Mouse (Mus musculus) midbrain, embryonic 15.5 days (tissue): ENCODE results near the gene Abcd4. TPM values are rescaled to one million over a fixed set of nuclear protein-coding genes. Genes with fewer than 3 reads are reported as not detected.

ENCODE experiments used
- ATAC-seq: fragments of 200-750 bp; cut with Nextera tagmentation; replicated peaks from 2 replicates; pipeline ENCODE4 v1.8.0; 2017; ENCODE audit warnings: moderate TSS enrichment
- H3K27ac ChIP-seq: fragments of 300-500 bp; sonication (generic); 2 replicates; pipeline ENCODE4 v1.5.1; 2015; ENCODE audit warnings: mild to moderate bottlenecking, inconsistent platforms
- H3K27me3 ChIP-seq: fragments of 300-500 bp; sonication (generic); replicated peaks from 2 replicates; pipeline ENCODE4 v1.6.1; 2015; ENCODE audit warnings: inconsistent platforms
- H3K36me3 ChIP-seq: fragments of 300-500 bp; sonication (generic); replicated peaks from 2 replicates; pipeline ENCODE4 v1.6.1; 2015; ENCODE audit warnings: inconsistent platforms
- H3K4me1 ChIP-seq: fragments of 300-500 bp; sonication (generic); 2 replicates; pipeline ENCODE4 v1.6.1; 2015; ENCODE audit warnings: inconsistent platforms
- H3K4me2 ChIP-seq: fragments of 300-500 bp; sonication (generic); 2 replicates; pipeline ENCODE4 v1.6.1; 2015; ENCODE audit warnings: inconsistent platforms, mild to moderate bottlenecking, moderate library complexity
- H3K4me3 ChIP-seq: fragments of 300-500 bp; sonication (generic); 2 replicates; pipeline ENCODE4 v1.5.1; 2015; ENCODE audit warnings: mild to moderate bottlenecking, inconsistent platforms
- H3K9ac ChIP-seq: fragments of 300-500 bp; sonication (generic); 2 replicates; pipeline ENCODE4 v1.6.1; 2015; ENCODE audit warnings: mild to moderate bottlenecking, inconsistent platforms
- H3K9me3 ChIP-seq: fragments of 300-500 bp; sonication (generic); 2 replicates; pipeline ENCODE4 v1.6.1; 2016; ENCODE audit warnings: inconsistent platforms
- WGBS: fragments of 180-500 bp; shearing (Covaris S2); methylation state at CpG from one replicate; pipeline ENCODE4 v1.1.7; 2015; ENCODE audit warnings: mixed read lengths; 5-methylcytosine and 5-hydroxymethylcytosine counted together
- polyA plus RNA-seq: library from polyadenylated mRNA; unstranded; fragments of >200 nt; fragmentation: Nextera tagmentation; extraction: Ambion mirVana; gene quantifications from 2 replicates; pipeline ENCODE4 v1.2.1, GENCODE M21; 2015

Abcd4 gene
- polyA plus RNA-seq, 1 experiment from 2014 or later = 15.6 TPM

DNA sequence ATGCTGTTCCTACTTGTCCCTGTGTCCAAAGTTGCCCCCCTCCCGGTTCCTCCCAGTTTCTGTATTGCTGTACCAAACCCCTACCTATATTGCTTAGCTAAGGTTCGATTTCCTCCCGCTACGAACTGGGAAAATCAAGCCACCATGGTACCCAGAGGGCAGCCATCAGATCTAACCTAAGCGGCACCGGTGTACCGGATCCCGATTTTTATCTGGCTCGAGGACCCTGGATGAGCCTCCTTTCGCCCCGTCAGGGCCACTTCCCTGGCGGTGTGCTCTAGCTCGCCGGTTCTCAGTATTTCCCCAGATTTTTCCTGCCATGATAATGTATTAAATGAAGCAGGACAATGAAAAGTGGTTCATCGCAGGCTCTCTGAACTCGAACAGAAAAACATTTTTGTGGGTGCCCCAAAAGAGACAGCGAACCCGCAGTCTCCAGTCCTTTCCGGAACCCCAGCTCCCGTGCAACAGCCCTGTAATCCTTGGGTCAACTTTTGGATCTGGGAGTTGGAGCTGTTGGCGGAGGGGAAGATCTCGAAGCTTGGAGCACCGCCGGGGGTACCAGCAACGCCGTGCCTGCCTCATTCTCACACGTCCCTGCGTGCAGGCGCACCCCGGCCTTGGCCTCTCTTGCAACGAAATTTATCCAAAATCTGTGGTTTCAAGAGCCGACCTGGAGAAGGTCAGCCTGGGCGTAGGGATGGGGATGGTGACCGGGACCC is 46.4 kb downstream of the Abcd4 start:
- no peak for ATAC-seq
- Histone ChIP-seq H3K9me3 (no peaks in the 10 kb centered on the region), H3K9ac (no peak overlapping the region), H3K27ac (no peak overlapping the region), H3K4me2 (no peak overlapping the region; the same call in 1 of the 2 replicates), H3K27me3 (peaks cover 79% of the 10 kb centered on the region), H3K36me3 (no peaks in the 10 kb centered on the region), H3K4me1 (peaks cover 24% of the 10 kb centered on the region; the same call in 1 of the 2 replicates), H3K4me3 (0 out of 2 replicates have a peak overlapping the region, but pooled peaks have one; percentile 10)
- WGBS = 2% methylated on average over 34 of the region's 34 CpGs

DNA sequence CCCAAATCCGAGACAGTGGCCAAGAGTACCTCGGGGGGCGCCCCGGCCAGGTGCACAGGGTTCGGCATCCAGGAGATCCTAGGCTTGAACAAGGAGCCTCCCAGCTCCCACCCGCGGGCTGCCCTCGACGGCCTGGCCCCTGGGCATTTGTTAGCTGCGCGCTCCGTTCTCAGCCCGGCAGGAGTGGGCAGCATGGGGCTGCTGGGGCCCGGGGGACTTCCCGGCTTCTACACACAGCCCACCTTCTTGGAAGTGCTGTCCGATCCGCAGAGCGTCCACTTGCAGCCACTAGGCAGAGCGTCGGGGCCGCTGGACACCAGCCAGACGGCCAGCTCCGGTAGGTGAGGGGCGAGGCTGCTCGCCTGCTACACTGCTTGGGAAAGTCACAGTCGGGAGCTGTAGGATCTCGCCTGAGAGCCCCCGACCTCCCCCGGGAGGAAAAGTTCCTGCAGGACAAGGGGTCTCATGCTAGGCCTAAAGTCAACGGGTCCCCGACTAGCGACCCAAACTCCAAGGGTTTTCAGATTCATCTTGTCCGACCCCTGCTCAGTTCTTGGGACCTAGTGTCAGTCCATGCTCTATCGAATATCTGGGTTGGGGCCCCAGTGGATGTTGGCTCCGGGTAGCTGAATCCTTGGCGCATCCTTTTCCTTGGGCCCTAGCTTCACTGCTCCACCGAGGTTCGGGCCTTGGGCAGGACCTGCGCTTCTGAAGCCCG is 47.1 kb downstream of the Abcd4 start:
- ATAC-seq = no peak; the same call in 1 of the 2 replicates
- peaks cover 79% of the 10 kb centered on the region for H3K27me3 ChIP-seq
- 1% methylated on average over 40 of the region's 40 CpGs for WGBS
- peaks cover 24% of the 10 kb centered on the region; the same call in 1 of the 2 replicates for H3K4me1 ChIP-seq
- peak overlapping the region; percentile 21; the same call in 1 of the 2 replicates for H3K4me2 ChIP-seq
- H3K4me3 ChIP-seq = no peak overlapping the region
- no peaks in the 10 kb centered on the region for H3K36me3 ChIP-seq
- H3K9me3 ChIP-seq = no peaks in the 10 kb centered on the region
- no peak overlapping the region for H3K9ac ChIP-seq
- H3K27ac ChIP-seq = no peak overlapping the region

DNA sequence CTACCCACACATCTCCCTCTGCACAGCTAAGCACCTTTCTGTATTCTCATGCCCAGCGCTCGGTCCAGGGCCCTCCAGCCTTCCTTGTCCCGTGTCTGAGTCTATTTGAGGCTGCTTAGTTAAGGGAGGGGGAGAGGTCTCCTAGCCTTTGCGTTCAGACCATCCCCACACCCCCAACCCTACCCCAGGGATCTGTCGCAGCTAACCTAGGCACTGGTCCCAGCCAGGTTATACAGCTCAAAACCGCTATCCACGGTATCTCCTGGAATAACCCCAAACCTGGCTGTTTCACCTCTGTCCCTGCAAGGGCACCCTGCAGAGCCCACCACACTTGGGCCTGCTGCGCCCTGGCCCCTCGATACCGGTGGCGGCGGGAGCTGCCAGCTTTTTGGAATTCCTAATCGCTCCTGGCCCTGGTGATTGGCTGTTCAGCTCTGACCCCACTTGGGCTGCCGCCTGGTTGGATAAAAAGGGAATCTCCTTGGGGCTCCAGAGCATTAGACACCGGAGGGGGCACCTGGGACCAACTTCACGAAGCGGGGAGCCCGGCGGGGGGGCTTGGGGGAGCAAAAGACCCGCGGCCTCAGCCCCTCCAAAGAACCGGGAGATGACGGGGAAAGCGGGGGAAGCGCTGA is 47.8 kb downstream of the Abcd4 start, which contains the start of gene Vsx2:
TSS of gene Vsx2 (plus strand) at position 427 of the 635 bp plus-strand sequence.
- ATAC-seq = no peak; the same call in 1 of the 2 replicates

DNA sequence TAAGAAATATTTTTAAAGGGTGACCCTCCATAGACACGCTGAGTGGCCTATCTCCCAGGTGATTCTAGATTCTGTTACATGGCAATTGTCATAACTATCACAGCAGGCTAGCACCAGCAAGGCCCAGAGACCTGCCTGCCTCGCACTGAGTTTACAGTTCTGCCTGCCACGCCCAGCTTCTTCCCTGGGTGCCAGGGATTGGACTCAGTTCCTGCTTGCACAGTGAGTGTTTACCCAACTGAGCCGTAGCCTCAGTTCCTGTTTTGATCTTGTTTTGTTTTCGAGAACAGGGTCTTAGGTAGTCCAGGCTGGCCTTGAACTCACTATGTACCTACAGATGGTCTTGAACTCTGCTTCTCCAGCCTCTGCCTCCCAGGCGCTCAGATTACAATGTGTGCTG is 49.6 kb downstream of the Abcd4 start:
- Histone ChIP-seq H3K27ac (no peak overlapping the region), H3K4me3 (no peak overlapping the region), H3K9ac (no peak overlapping the region), H3K4me2 (no peak overlapping the region), H3K4me1 (peaks cover 24% of the 10 kb centered on the region; the same call in 1 of the 2 replicates), H3K9me3 (no peaks in the 10 kb centered on the region), H3K36me3 (no peaks in the 10 kb centered on the region), H3K27me3 (peaks cover 55% of the 10 kb centered on the region)
- WGBS = 85% methylated on average over 6 of the region's 6 CpGs
- ATAC-seq = no peak

More for the DNA sequence above, 47.8 kb downstream of the Abcd4 start, which contains the start of gene Vsx2:
- Histone ChIP-seq H3K4me2 (peak within 1 kb of the TSS; percentile 21; the same call in 1 of the 2 replicates), H3K9ac (no peak within 1 kb of the TSS), H3K27ac (no peak within 1 kb of the TSS), H3K36me3 (no peaks in the 10 kb centered on the region), H3K4me1 (peaks cover 24% of the 10 kb centered on the region; the same call in 1 of the 2 replicates), H3K27me3 (peaks cover 72% of the 10 kb centered on the region), H3K9me3 (no peaks in the 10 kb centered on the region), H3K4me3 (no peak within 1 kb of the TSS)
- 2% methylated on average over 25 of the region's 25 CpGs for WGBS

DNA sequence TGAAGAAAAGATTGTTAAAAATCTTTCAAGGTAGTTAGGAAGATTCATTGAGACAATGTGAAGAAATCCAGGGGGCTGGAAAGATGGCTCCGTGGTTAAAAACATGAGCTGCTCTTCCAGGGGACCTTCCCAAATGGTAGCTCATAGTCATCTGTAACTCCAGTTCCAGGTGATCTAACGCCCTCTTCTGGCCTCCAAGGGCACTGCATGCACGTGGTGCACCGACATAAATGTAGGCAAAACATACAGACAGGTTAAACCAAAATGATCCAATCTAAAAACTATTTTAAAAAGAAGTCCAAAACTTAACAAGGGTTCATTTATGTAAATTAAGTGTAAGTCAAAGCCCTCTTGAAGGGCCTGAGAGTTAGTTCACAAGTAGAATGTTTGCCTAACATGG is 54.7 kb downstream of the Abcd4 start:
- Histone ChIP-seq H3K4me3 (no peak overlapping the region), H3K27ac (no peak overlapping the region), H3K4me2 (no peak overlapping the region), H3K9ac (no peak overlapping the region), H3K27me3 (peaks cover 15% of the 10 kb centered on the region), H3K4me1 (no peaks in the 10 kb centered on the region), H3K9me3 (no peaks in the 10 kb centered on the region), H3K36me3 (no peaks in the 10 kb centered on the region)
- 48% methylated on average over 4 of the region's 4 CpGs for WGBS
- ATAC-seq = no peak

DNA sequence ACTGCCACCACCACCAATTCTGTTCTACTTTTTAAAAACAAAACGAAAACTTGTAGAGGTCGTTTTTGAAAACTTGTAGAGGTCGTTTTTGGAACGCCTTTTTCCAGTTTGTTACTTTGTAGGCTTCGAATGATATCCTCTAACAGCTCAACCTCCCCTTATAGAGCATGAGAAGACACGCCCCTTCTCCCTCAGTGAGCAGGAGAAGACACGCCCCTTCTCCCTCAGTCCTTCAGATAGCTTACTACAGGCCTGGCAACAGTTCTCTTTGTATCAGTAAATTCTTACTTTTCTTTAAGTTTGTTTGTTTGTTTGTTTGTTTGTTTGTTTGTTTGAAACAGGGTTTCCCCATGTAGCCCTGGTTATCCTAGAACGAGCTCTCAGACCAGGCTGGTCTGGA is 62.0 kb downstream of the Abcd4 start:
- H3K4me3 ChIP-seq = no peak overlapping the region
- no peak overlapping the region for H3K9ac ChIP-seq
- H3K27ac ChIP-seq = no peak overlapping the region
- WGBS = 63% methylated on average over 8 of the region's 8 CpGs
- no peaks in the 10 kb centered on the region for H3K36me3 ChIP-seq
- H3K4me2 ChIP-seq = no peak overlapping the region
- no peak for ATAC-seq
- no peaks in the 10 kb centered on the region for H3K9me3 ChIP-seq
- H3K27me3 ChIP-seq = no peaks in the 10 kb centered on the region
- H3K4me1 ChIP-seq = no peaks in the 10 kb centered on the region

Other genes starting within 250 kb of the Abcd4 start
- gene Entpd5, start 208.4 kb downstream of the Abcd4 start, polyA plus RNA-seq = 11.2 and 12.1 TPM in 2 replicates
- 3.4 and 4.9 TPM in 2 replicates for gene Bbof1, start 208.3 kb downstream of the Abcd4 start, polyA plus RNA-seq
- 22.7 and 23.0 TPM in 2 replicates for gene Rnf113a2, start 200.2 kb downstream of the Abcd4 start, polyA plus RNA-seq
- gene Aldh6a1, start 166.4 kb downstream of the Abcd4 start, polyA plus RNA-seq = 29.7 and 30.8 TPM in 2 replicates
- gene Lin52, start 166.0 kb downstream of the Abcd4 start, polyA plus RNA-seq = 33.7 and 35.1 TPM in 2 replicates
- 1.5 and 1.7 TPM in 2 replicates for gene Vsx2, start 47.7 kb downstream of the Abcd4 start, polyA plus RNA-seq
- gene Vrtn, start 23.6 kb upstream of the Abcd4 start, polyA plus RNA-seq = 0.09 TPM in 1 of 2 replicates, not detected in the other
- gene Syndig1l, start 81.4 kb upstream of the Abcd4 start, polyA plus RNA-seq = 12.9 and 14.5 TPM in 2 replicates
- 58.3 and 59.9 TPM in 2 replicates for gene Npc2, start 155.7 kb upstream of the Abcd4 start, polyA plus RNA-seq
- gene Isca2, start 155.8 kb upstream of the Abcd4 start, polyA plus RNA-seq = 134 and 139 TPM in 2 replicates